25 mouse cellular contexts compared by ENCODE assay signal in genomic region chr1:150798651-150799050, GRCm38 (mm10).
"Had no signal": no experiment of that assay in that cellular context is flagged by ENCODE, and none has a peak within 500 bp of the region (broad histone marks: within the 10 kb centered on the region; RNA-seq: fewer than 3 reads in every experiment).

No protein-coding gene starts in this region.

- H3K4me2 ChIP-seq: heart, embryonic 12.5 days; hindbrain, embryonic 13.5 days; hindbrain, embryonic 15.5 days; kidney, embryonic 15.5 days; limb, embryonic 13.5 days; limb, embryonic 15.5 days; liver, embryonic 12.5 days had no signal

- H3K27ac ChIP-seq: heart, embryonic 10.5 days; hindbrain, embryonic 13.5 days; hindbrain, embryonic 15.5 days; hindbrain, postnatal 0 days; kidney, embryonic 15.5 days; kidney, postnatal 0 days; limb, embryonic 13.5 days; limb, embryonic 15.5 days; liver, embryonic 12.5 days; liver, embryonic 14.5 days had no signal

- H3K4me3 ChIP-seq: heart, embryonic 10.5 days; heart, embryonic 12.5 days; hindbrain, embryonic 13.5 days; hindbrain, embryonic 15.5 days; kidney, embryonic 15.5 days; limb, embryonic 13.5 days; limb, embryonic 15.5 days; liver, embryonic 12.5 days had no signal

- H3K9ac ChIP-seq: heart, embryonic 12.5 days; hindbrain, embryonic 13.5 days; hindbrain, embryonic 15.5 days; kidney, embryonic 15.5 days; limb, embryonic 13.5 days; limb, embryonic 15.5 days; liver, embryonic 12.5 days; liver, embryonic 14.5 days had no signal

- H3K9me3 ChIP-seq: heart, embryonic 10.5 days; heart, embryonic 12.5 days; hindbrain, embryonic 13.5 days; hindbrain, embryonic 15.5 days; kidney, embryonic 15.5 days; limb, embryonic 13.5 days; limb, embryonic 15.5 days; liver, embryonic 12.5 days had no signal

- ATAC-seq: hindbrain, postnatal 0 days; intestine, embryonic 16.5 days; liver, embryonic 12.5 days had no signal

- H3K4me1 ChIP-seq: heart, embryonic 10.5 days; hindbrain, embryonic 13.5 days; hindbrain, embryonic 15.5 days; kidney, embryonic 15.5 days; limb, embryonic 13.5 days; limb, embryonic 15.5 days; liver, embryonic 12.5 days had no signal

- H3K27me3 ChIP-seq: heart, embryonic 12.5 days; hindbrain, embryonic 13.5 days; hindbrain, embryonic 15.5 days; kidney, embryonic 15.5 days; limb, embryonic 13.5 days; limb, embryonic 15.5 days; liver, embryonic 12.5 days had no signal

- H3K36me3 ChIP-seq: hindbrain, embryonic 13.5 days; hindbrain, embryonic 15.5 days; liver, embryonic 12.5 days had no signal

- DNase-seq: gastrocnemius, postnatal 14 days; gastrocnemius, postnatal 36 days; heart, adult 18-20 months; heart, postnatal 14 days; heart, postnatal 36 days; kidney, adult 11 months; kidney, adult 2 months; kidney, adult 9 months; kidney, postnatal 14 days; kidney, postnatal 36 days; layer of hippocampus, adult 9-11 months; layer of hippocampus, postnatal 36 days; left cerebral cortex, postnatal 4 days had no signal
